Mouse (Mus musculus) frontal cortex, postnatal 25 days (tissue): ENCODE data around the gene Usp6nl.

Source experiments
- DNase-seq, 2 experiments: peaks; one replicate each; pipeline ENCODE4 v3.0.0; 2022; ENCODE audit warnings: low spot score in 2 of 2

Gene Usp6nl

GRCm38 (mm10) chr2:6376071-6376470, 53.6 kb downstream of the Usp6nl start:
- DNase-seq, result no peak

GRCm38 (mm10) chr2:6376941-6377340, 54.5 kb downstream of the Usp6nl start:
- no peak for DNase-seq

GRCm38 (mm10) chr2:6378590-6379205, 56.2 kb downstream of the Usp6nl start:
- no peak for DNase-seq

GRCm38 (mm10) chr2:6379731-6380212, 57.3 kb downstream of the Usp6nl start:
- DNase-seq, result no peak

- DNase-seq, result no peak
These were observed 57.9 kb downstream of the Usp6nl start for GRCm38 (mm10) chr2:6380401-6380800.

- DNase-seq, result no peak
These were observed 62.1 kb downstream of the Usp6nl start for GRCm38 (mm10) chr2:6384407-6385146.

GRCm38 (mm10) chr2:6389162-6389561, 66.7 kb downstream of the Usp6nl start:
- no peak for DNase-seq

- DNase-seq, result no peak
These were observed 68.8 kb downstream of the Usp6nl start for GRCm38 (mm10) chr2:6391261-6391660.

- DNase-seq, result no peak
These were observed 69.5 kb downstream of the Usp6nl start for GRCm38 (mm10) chr2:6391940-6392339.

- DNase-seq, result no peak
These were observed 73.6 kb downstream of the Usp6nl start for GRCm38 (mm10) chr2:6395851-6396625.

- DNase-seq, result no peak
These were observed 74.2 kb downstream of the Usp6nl start for GRCm38 (mm10) chr2:6396626-6397146.

- no peak for DNase-seq
These were observed 74.7 kb downstream of the Usp6nl start for GRCm38 (mm10) chr2:6397166-6397565.

GRCm38 (mm10) chr2:6398826-6399225, 76.4 kb downstream of the Usp6nl start:
- DNase-seq, result no peak

- no peak for DNase-seq
These were observed 78.6 kb downstream of the Usp6nl start for GRCm38 (mm10) chr2:6401039-6401438.

- no peak for DNase-seq
These were observed 80.9 kb downstream of the Usp6nl start for GRCm38 (mm10) chr2:6403375-6403774.

GRCm38 (mm10) chr2:6403991-6404390, 81.5 kb downstream of the Usp6nl start:
- DNase-seq, result no peak

- DNase-seq, result no peak
These were observed 82.2 kb downstream of the Usp6nl start for GRCm38 (mm10) chr2:6404627-6405026.

- DNase-seq, result peak; percentile 56 to 81
These were observed 82.9 kb downstream of the Usp6nl start for GRCm38 (mm10) chr2:6405059-6406033.

- no peak for DNase-seq
These were observed 85.2 kb downstream of the Usp6nl start for GRCm38 (mm10) chr2:6407711-6408110.

GRCm38 (mm10) chr2:6412645-6413044, 90.2 kb downstream of the Usp6nl start:
- DNase-seq, result no peak

GRCm38 (mm10) chr2:6413723-6414122, 91.3 kb downstream of the Usp6nl start:
- no peak for DNase-seq
